Mouse (Mus musculus) megakaryocyte-erythroid progenitor cell, adult 5-6 weeks (primary cell): ENCODE data around the gene Eif4g2. TPM values are rescaled to one million over a fixed set of nuclear protein-coding genes. Genes with fewer than 3 reads are reported as not detected.
A peak's percentile ranks its signal among the peaks of the same experiment; 100 is the strongest.

Experiments
- ATAC-seq: replicated peaks from 2 replicates; pipeline ENCODE4 v1.8.0; 2016; ENCODE audit warnings: mild to moderate bottlenecking, inconsistent platforms; ENCODE audit not compliant: severe bottlenecking, poor library complexity, low FRiP score, low TSS enrichment
- total RNA-seq, 2 experiments: library from RNA; stranded (forward) in 1 of 2; stranded (reverse) in 1 of 2; fragments of 200-1000, 215-1000 nt in 1 of 2; fragments of >200 nt in 1 of 2; fragmentation: Nextera tagmentation in 1 of 2; gene quantifications; 2 replicates each; pipeline ENCODE4 v1.2.3; 2014 to 2017

Gene Eif4g2
- total RNA-seq, 2 experiments from 2014 or later = 632 to 781 TPM

- ATAC-seq = no peak
Measured at GRCm38 (mm10) chr7:111072410-111072809, 10.4 kb downstream of the Eif4g2 start.

- ATAC-seq = no peak
Measured at GRCm38 (mm10) chr7:111070167-111070496, 12.7 kb downstream of the Eif4g2 start.

- peak; percentile 30 for ATAC-seq
Measured at GRCm38 (mm10) chr7:111069439-111070166, 13.2 kb downstream of the Eif4g2 start.

- ATAC-seq = no peak
Measured at GRCm38 (mm10) chr7:111068181-111068580, 14.6 kb downstream of the Eif4g2 start.

GRCm38 (mm10) chr7:111062971-111063370, 19.9 kb downstream of the Eif4g2 start:
- ATAC-seq = peak; percentile 44; the same call in 1 of the 2 replicates

GRCm38 (mm10) chr7:111059527-111059926, 23.3 kb downstream of the Eif4g2 start:
- ATAC-seq = no peak

GRCm38 (mm10) chr7:111055984-111056657, 26.7 kb downstream of the Eif4g2 start:
- no peak for ATAC-seq

GRCm38 (mm10) chr7:111055221-111055620, 27.6 kb downstream of the Eif4g2 start:
- no peak for ATAC-seq

- ATAC-seq = peak; percentile 86
Measured at GRCm38 (mm10) chr7:111049652-111050421, 33.0 kb downstream of the Eif4g2 start.

- ATAC-seq = no peak
Measured at GRCm38 (mm10) chr7:111048920-111049319, 33.9 kb downstream of the Eif4g2 start.

- ATAC-seq = peak; percentile 71
Measured at GRCm38 (mm10) chr7:111029046-111029553, 53.7 kb downstream of the Eif4g2 start.

GRCm38 (mm10) chr7:111028281-111029045, 54.4 kb downstream of the Eif4g2 start, which contains the start of gene Ctr9:
Gene Ctr9, plus strand, starts transcription at chr7:111028951.
- ATAC-seq = peak; percentile 93

GRCm38 (mm10) chr7:111024912-111025311, 57.9 kb downstream of the Eif4g2 start:
- ATAC-seq = no peak

GRCm38 (mm10) chr7:111024068-111024594, 58.7 kb downstream of the Eif4g2 start:
- no peak for ATAC-seq

GRCm38 (mm10) chr7:111020814-111021213, 62.0 kb downstream of the Eif4g2 start:
- no peak for ATAC-seq
